Mouse (Mus musculus) lung, postnatal 0 days (tissue): ENCODE data around the gene Inka2. TPM values are rescaled to one million over a fixed set of nuclear protein-coding genes. Genes with fewer than 3 reads are reported as not detected.
A peak's percentile ranks its signal among the peaks of the same experiment; 100 is the strongest.

Source experiments
- ATAC-seq: fragments of 200-750 bp; cut with Nextera tagmentation; 2 replicates; pipeline ENCODE4 v1.8.0; 2017; ENCODE audit warnings: moderate library complexity
- DNase-seq: peaks from one replicate; pipeline ENCODE4 v3.0.0-alpha.2; 2016; ENCODE audit warnings: low spot score
- H3K27ac ChIP-seq: fragments of 300-500 bp; sonication (generic); 2 replicates; pipeline ENCODE4 v1.5.1; 2014; ENCODE audit warnings: antibody characterized with exemption, mild to moderate bottlenecking, low read length, mixed read lengths
- H3K27me3 ChIP-seq: fragments of 300-500 bp; sonication (generic); replicated peaks from 2 replicates; pipeline ENCODE4 v1.6.1; 2014; ENCODE audit warnings: low read length, mixed read lengths; ENCODE audit not compliant: insufficient read depth
- H3K36me3 ChIP-seq: fragments of 300-500 bp; sonication (generic); 2 replicates; pipeline ENCODE4 v1.6.1; 2014; ENCODE audit warnings: low read length, mixed read lengths; ENCODE audit not compliant: insufficient read depth
- H3K4me1 ChIP-seq: fragments of 300-500 bp; sonication (generic); 2 replicates; pipeline ENCODE4 v1.6.1; 2014; ENCODE audit warnings: antibody characterized with exemption, low read depth, low read length, mixed read lengths; ENCODE audit not compliant: insufficient read depth
- H3K4me2 ChIP-seq: fragments of 300-500 bp; sonication (generic); replicated peaks from 2 replicates; pipeline ENCODE4 v1.6.1; 2014; ENCODE audit warnings: low read depth, mild to moderate bottlenecking, low read length, moderate library complexity, mixed read lengths
- H3K4me3 ChIP-seq: fragments of 300-500 bp; sonication (generic); 2 replicates; pipeline ENCODE4 v1.5.1; 2014; ENCODE audit warnings: low read depth, low read length
- H3K9ac ChIP-seq: fragments of 300-500 bp; sonication (generic); replicated peaks from 2 replicates; pipeline ENCODE4 v1.6.1; 2014; ENCODE audit warnings: low read depth, mild to moderate bottlenecking
- H3K9me3 ChIP-seq: fragments of 300-500 bp; sonication (generic); 2 replicates; pipeline ENCODE4 v1.6.1; 2016; ENCODE audit warnings: low read length, mixed read lengths
- CTCF ChIP-seq: IDR thresholded peaks from 2 replicates; pipeline ENCODE4 v1.5.1; 2016; ENCODE audit warnings: antibody characterized with exemption, mild to moderate bottlenecking
- EP300 ChIP-seq: IDR thresholded peaks from 2 replicates; pipeline ENCODE4 v1.6.1; 2016; ENCODE audit warnings: antibody characterized with exemption, mild to moderate bottlenecking, control low read depth
- WGBS: fragments of 180-500 bp; shearing (Covaris S2); extraction: QIAGEN DNeasy Blood & Tissue Kit; methylation state at CpG from one replicate; pipeline ENCODE4 v1.1.7; 2014; 5-methylcytosine and 5-hydroxymethylcytosine counted together
- polyA plus RNA-seq: library from polyadenylated mRNA; unstranded; fragments of >200 nt; fragmentation: Nextera tagmentation; extraction: Ambion mirVana; gene quantifications from 2 replicates; pipeline ENCODE4 v1.2.1, GENCODE M21; 2015

The Inka2 gene
- polyA plus RNA-seq, 1 experiment from 2014 or later = 2.7 TPM

- H3K9ac ChIP-seq = no peak overlapping the region
- no peaks in the 10 kb centered on the region for H3K27me3 ChIP-seq
- H3K4me2 ChIP-seq = no peak overlapping the region
- H3K4me1 ChIP-seq = peaks cover 7% of the 10 kb centered on the region; the same call in 1 of the 2 replicates
- WGBS = 49% methylated on average over 6 of the region's 6 CpGs
- H3K27ac ChIP-seq = no peak overlapping the region
- no peak overlapping the region for H3K4me3 ChIP-seq
- no peaks in the 10 kb centered on the region for H3K9me3 ChIP-seq
- TF ChIP-seq CTCF (no peak), EP300 (no peak)
- DNase-seq (no peak), ATAC-seq (no peak)
- H3K36me3 ChIP-seq = no peaks in the 10 kb centered on the region
These were observed 828 bp upstream of the Inka2 start for GRCm38 (mm10) chr3:105703571-105703970.

- ATAC-seq (peak; percentile 37), DNase-seq (peak; percentile 56)
- H3K4me3 ChIP-seq = peak overlapping the region; percentile 50
- no peak for TF ChIP-seq EP300
- no peak for TF ChIP-seq CTCF
- H3K4me1 ChIP-seq = peaks cover 7% of the 10 kb centered on the region; the same call in 1 of the 2 replicates
- no peaks in the 10 kb centered on the region for H3K36me3 ChIP-seq
- H3K27ac ChIP-seq = peak overlapping the region; percentile 26; the same call in 1 of the 2 replicates
- H3K27me3 ChIP-seq = no peaks in the 10 kb centered on the region
- H3K9me3 ChIP-seq = no peaks in the 10 kb centered on the region
- WGBS = under 1% methylated on average over 28 of the region's 28 CpGs
- peak overlapping the region; percentile 98 for H3K4me2 ChIP-seq
- H3K9ac ChIP-seq = peak overlapping the region; percentile 56
These were observed 706 bp downstream of the Inka2 start for GRCm38 (mm10) chr3:105705061-105705549.

- H3K4me1 ChIP-seq = peaks cover 7% of the 10 kb centered on the region; the same call in 1 of the 2 replicates
- no peaks in the 10 kb centered on the region for H3K9me3 ChIP-seq
- H3K27me3 ChIP-seq = no peaks in the 10 kb centered on the region
- peak overlapping the region; percentile 50 for H3K4me3 ChIP-seq
- no peak overlapping the region for H3K27ac ChIP-seq
- H3K9ac ChIP-seq = peak overlapping the region; percentile 56; the same call in 1 of the 2 replicates
- TF ChIP-seq CTCF = no peak
- no peak for TF ChIP-seq EP300
- ATAC-seq (no peak), DNase-seq (no peak)
- H3K4me2 ChIP-seq = peak overlapping the region; percentile 98
- WGBS = 36% methylated on average over 3 of the region's 3 CpGs
- H3K36me3 ChIP-seq = no peaks in the 10 kb centered on the region
These were observed 1.2 kb downstream of the Inka2 start for GRCm38 (mm10) chr3:105705561-105705960.

- 0 out of 2 replicates have a peak, but pooled peaks cover 3% of the 10 kb centered on the region for H3K4me1 ChIP-seq
- TF ChIP-seq EP300 (no peak), CTCF (no peak)
- H3K27ac ChIP-seq = no peak overlapping the region
- no peaks in the 10 kb centered on the region for H3K9me3 ChIP-seq
- ATAC-seq (no peak), DNase-seq (no peak)
- no peaks in the 10 kb centered on the region for H3K36me3 ChIP-seq
- 47% methylated on average over 4 of the region's 4 CpGs for WGBS
- H3K9ac ChIP-seq = no peak overlapping the region
- H3K4me3 ChIP-seq = no peak overlapping the region
- no peaks in the 10 kb centered on the region for H3K27me3 ChIP-seq
- no peak overlapping the region for H3K4me2 ChIP-seq
These were observed 2.1 kb downstream of the Inka2 start for GRCm38 (mm10) chr3:105706366-105707020.

GRCm38 (mm10) chr3:105707590-105707989 is 3.2 kb downstream of the Inka2 start:
- H3K9me3 ChIP-seq = no peaks in the 10 kb centered on the region
- H3K4me3 ChIP-seq = no peak overlapping the region
- no peaks in the 10 kb centered on the region for H3K36me3 ChIP-seq
- H3K4me1 ChIP-seq = 0 out of 2 replicates have a peak, but pooled peaks cover 3% of the 10 kb centered on the region
- no peak overlapping the region for H3K27ac ChIP-seq
- H3K27me3 ChIP-seq = no peaks in the 10 kb centered on the region
- H3K4me2 ChIP-seq = no peak overlapping the region
- WGBS = 37% methylated on average over 7 of the region's 7 CpGs
- no peak for ATAC-seq
- no peak for TF ChIP-seq CTCF
- no peak for TF ChIP-seq EP300
- no peak overlapping the region for H3K9ac ChIP-seq
- DNase-seq = no peak

- TF ChIP-seq EP300 = peak; percentile 41; the same call in 1 of the 2 replicates
- no peak for TF ChIP-seq CTCF
- no peaks in the 10 kb centered on the region for H3K27me3 ChIP-seq
- H3K9me3 ChIP-seq = no peaks in the 10 kb centered on the region
- WGBS = 41% methylated on average over 6 of the region's 6 CpGs
- ATAC-seq = peak; percentile 41
- H3K4me2 ChIP-seq = no peak overlapping the region
- H3K27ac ChIP-seq = no peak overlapping the region
- DNase-seq = no peak
- H3K36me3 ChIP-seq = no peaks in the 10 kb centered on the region
- H3K4me1 ChIP-seq = 0 out of 2 replicates have a peak, but pooled peaks cover 3% of the 10 kb centered on the region
- H3K4me3 ChIP-seq = no peak overlapping the region
- no peak overlapping the region for H3K9ac ChIP-seq
These were observed 5.8 kb downstream of the Inka2 start for GRCm38 (mm10) chr3:105710246-105710645.
